Mouse (Mus musculus): ENCODE measurements around the gene Rcan2. TPM values are rescaled to one million over a fixed set of nuclear protein-coding genes. Genes with fewer than 3 reads are reported as not detected.
A peak's percentile ranks its signal among the peaks of the same experiment; 100 is the strongest.

Rcan2 gene
- polyA plus RNA-seq, 2 experiments = 0.57 to 0.59 TPM

DNA sequence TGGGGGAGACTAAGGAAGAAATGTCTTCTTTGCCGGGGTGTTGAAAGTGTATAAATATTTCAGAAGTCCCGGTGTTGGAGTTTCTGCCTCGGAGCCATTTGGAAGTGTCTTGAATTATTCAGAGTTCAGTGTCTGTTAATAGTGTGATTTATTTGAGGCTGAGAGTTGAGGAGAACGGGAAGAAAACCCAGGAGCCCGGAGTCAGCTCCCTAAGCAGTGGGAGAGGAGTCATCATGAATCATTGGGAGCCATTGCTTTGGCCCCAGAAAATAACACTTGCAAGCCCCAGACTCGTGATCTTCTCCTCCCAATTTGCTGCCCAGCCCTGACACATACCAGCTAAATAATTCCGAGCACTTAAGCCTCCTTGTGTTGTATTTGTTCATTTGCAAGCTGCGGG lies 115.0 kb downstream of the Rcan2 start:
- 66% methylated on average over 8 of the region's 8 CpGs for WGBS (ENCODE audit: insufficient replicate concordance)
- no peaks in the 10 kb centered on the region for H3K36me3 ChIP-seq (replicated peaks; ENCODE audit: control insufficient read depth, insufficient read depth, low read depth)
- H3K27ac ChIP-seq = no peak overlapping the region
- ATAC-seq (ENCODE audit: insufficient read depth) (no peak), DNase-seq (ENCODE audit: low read depth in 3 of 3, low spot score in 3 of 3) (no peak)
- no peak overlapping the region for H3K4me3 ChIP-seq (ENCODE audit: insufficient read depth in 1 of 2, low read depth in 2 of 2, low read length in 2 of 2)
- peaks cover 0 to 6% of the 10 kb centered on the region in 2 experiments; a peak in 1 of 4 replicates for H3K4me1 ChIP-seq (replicated peaks; ENCODE audit: control insufficient read depth in 2 of 2, insufficient read depth in 2 of 2, low read length in 1 of 2)
- H3K9ac ChIP-seq (replicated peaks) = no peak overlapping the region
- TF ChIP-seq EP300 (IDR thresholded peaks at IDR 0.05; ENCODE audit: low read depth) = no peak
- TF ChIP-seq CTCF (IDR thresholded peaks at IDR 0.05; ENCODE audit: low read depth) = no peak
- no peaks in the 10 kb centered on the region for H3K27me3 ChIP-seq (ENCODE audit: control insufficient read depth, insufficient read depth, low read length)
- no peak overlapping the region for H3K4me2 ChIP-seq (ENCODE audit: low read depth)
- H3K9me3 ChIP-seq (ENCODE audit: control insufficient read depth, low read length) = no peaks in the 10 kb centered on the region

DNA sequence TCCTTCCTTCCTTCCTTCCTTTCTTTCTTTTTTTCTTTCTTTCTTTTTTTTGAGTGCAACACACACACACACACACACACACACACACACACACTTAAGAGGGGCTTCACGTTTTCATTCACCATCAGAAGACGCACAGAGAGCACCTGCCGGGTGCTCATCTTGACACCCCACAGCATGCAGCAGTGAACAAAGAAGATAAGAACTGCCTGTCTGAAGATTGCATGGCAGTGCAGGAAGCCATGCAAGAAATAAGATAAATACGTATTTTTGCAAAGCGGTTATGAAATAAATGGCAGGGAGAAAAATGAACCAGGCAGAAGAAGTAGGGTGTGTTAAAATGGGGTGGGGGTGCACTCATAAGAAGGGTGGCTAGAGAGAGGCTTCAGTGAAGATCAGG lies 116.0 kb downstream of the Rcan2 start:
- H3K27me3 ChIP-seq (ENCODE audit: control insufficient read depth, insufficient read depth, low read length) = no peaks in the 10 kb centered on the region
- peaks cover 0 to 6% of the 10 kb centered on the region in 2 experiments; a peak in 1 of 4 replicates for H3K4me1 ChIP-seq (replicated peaks; ENCODE audit: control insufficient read depth in 2 of 2, insufficient read depth in 2 of 2, low read length in 1 of 2)
- H3K9me3 ChIP-seq (ENCODE audit: control insufficient read depth, low read length) = no peaks in the 10 kb centered on the region
- H3K27ac ChIP-seq = no peak overlapping the region
- no peak overlapping the region for H3K4me2 ChIP-seq (ENCODE audit: low read depth)
- TF ChIP-seq CTCF (IDR thresholded peaks at IDR 0.05; ENCODE audit: low read depth) = no peak
- TF ChIP-seq EP300 (IDR thresholded peaks at IDR 0.05; ENCODE audit: low read depth) = peak; percentile 41; the same call in 1 of the 2 replicates
- ATAC-seq (ENCODE audit: insufficient read depth) (peak; percentile 43; the same call in 1 of the 2 replicates), DNase-seq (ENCODE audit: low read depth in 3 of 3, low spot score in 3 of 3) (no peak)
- no peak overlapping the region for H3K4me3 ChIP-seq (ENCODE audit: insufficient read depth in 1 of 2, low read depth in 2 of 2, low read length in 2 of 2)
- WGBS (ENCODE audit: insufficient replicate concordance) = 15% methylated on average over 5 of the region's 5 CpGs
- H3K36me3 ChIP-seq (replicated peaks; ENCODE audit: control insufficient read depth, insufficient read depth, low read depth) = no peaks in the 10 kb centered on the region
- no peak overlapping the region for H3K9ac ChIP-seq (replicated peaks)

DNA sequence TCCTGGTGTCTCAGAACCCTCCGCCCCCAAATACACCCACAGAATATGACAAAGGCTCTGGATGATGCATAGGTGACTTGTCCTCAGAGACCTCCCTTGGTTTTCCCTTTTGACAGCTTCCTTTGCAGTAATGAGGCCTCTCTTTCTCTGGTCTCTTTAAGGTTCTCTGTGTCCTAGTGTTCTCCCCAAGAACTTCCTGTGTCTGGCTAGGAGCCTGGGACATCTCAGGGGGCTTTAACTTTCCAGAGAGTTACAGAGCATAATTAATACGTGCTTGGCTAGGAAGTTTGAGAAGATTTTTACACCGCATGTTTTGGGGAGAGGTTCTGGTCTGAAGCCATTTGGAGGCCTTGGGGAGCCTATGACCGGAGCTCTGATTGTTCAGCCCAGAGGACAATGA lies 128.7 kb downstream of the Rcan2 start:
- H3K27me3 ChIP-seq (ENCODE audit: control insufficient read depth, insufficient read depth, low read length) = no peaks in the 10 kb centered on the region
- H3K9ac ChIP-seq (replicated peaks) = no peak overlapping the region
- TF ChIP-seq CTCF (IDR thresholded peaks at IDR 0.05; ENCODE audit: low read depth) = no peak
- TF ChIP-seq EP300 (IDR thresholded peaks at IDR 0.05; ENCODE audit: low read depth) = no peak
- DNase-seq (ENCODE audit: low read depth in 3 of 3, low spot score in 3 of 3) (no peak), ATAC-seq (ENCODE audit: insufficient read depth) (no peak)
- H3K36me3 ChIP-seq (replicated peaks; ENCODE audit: control insufficient read depth, insufficient read depth, low read depth) = no peaks in the 10 kb centered on the region
- H3K9me3 ChIP-seq (ENCODE audit: control insufficient read depth, low read length) = no peaks in the 10 kb centered on the region; the same call in 1 of the 2 replicates
- no peak overlapping the region for H3K4me2 ChIP-seq (ENCODE audit: low read depth)
- no peaks in the 10 kb centered on the region for H3K4me1 ChIP-seq (replicated peaks; ENCODE audit: control insufficient read depth in 2 of 2, insufficient read depth in 2 of 2, low read length in 1 of 2)
- WGBS (ENCODE audit: insufficient replicate concordance) = 68% methylated on average over 4 of the region's 4 CpGs
- no peak overlapping the region for H3K4me3 ChIP-seq (ENCODE audit: insufficient read depth in 1 of 2, low read depth in 2 of 2, low read length in 2 of 2)
- no peak overlapping the region for H3K27ac ChIP-seq

DNA sequence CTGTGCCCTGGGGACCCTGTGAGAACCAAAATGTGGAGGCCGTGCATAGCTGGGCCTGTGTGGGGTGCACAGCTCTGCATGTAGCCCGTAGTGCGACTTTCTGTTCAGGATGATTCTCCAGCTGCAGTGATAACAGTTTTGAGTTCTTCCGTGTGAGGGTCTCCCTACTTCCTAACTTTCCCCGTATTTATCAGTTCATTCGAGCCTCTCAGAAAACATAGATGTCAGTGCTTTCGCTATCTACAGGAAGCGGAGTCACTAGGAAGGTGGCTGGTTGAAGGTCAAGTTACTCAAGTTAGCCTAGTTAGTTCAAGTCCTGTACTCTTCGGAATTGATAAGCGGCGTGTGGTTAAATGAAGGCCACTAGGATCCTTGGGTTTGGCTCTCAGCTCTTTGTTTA lies 130.6 kb downstream of the Rcan2 start:
- H3K9ac ChIP-seq (replicated peaks) = no peak overlapping the region
- H3K4me1 ChIP-seq (replicated peaks; ENCODE audit: control insufficient read depth in 2 of 2, insufficient read depth in 2 of 2, low read length in 1 of 2) = no peaks in the 10 kb centered on the region
- H3K4me3 ChIP-seq (ENCODE audit: insufficient read depth in 1 of 2, low read depth in 2 of 2, low read length in 2 of 2) = no peak overlapping the region
- no peaks in the 10 kb centered on the region for H3K36me3 ChIP-seq (replicated peaks; ENCODE audit: control insufficient read depth, insufficient read depth, low read depth)
- DNase-seq (ENCODE audit: low read depth in 3 of 3, low spot score in 3 of 3) (no peak), ATAC-seq (ENCODE audit: insufficient read depth) (no peak)
- no peaks in the 10 kb centered on the region for H3K27me3 ChIP-seq (ENCODE audit: control insufficient read depth, insufficient read depth, low read length)
- 69% methylated on average over 11 of the region's 11 CpGs for WGBS (ENCODE audit: insufficient replicate concordance)
- H3K27ac ChIP-seq = no peak overlapping the region
- no peak overlapping the region for H3K4me2 ChIP-seq (ENCODE audit: low read depth)
- no peak for TF ChIP-seq EP300 (IDR thresholded peaks at IDR 0.05; ENCODE audit: low read depth)
- TF ChIP-seq CTCF (IDR thresholded peaks at IDR 0.05; ENCODE audit: low read depth) = no peak
- no peaks in the 10 kb centered on the region; the same call in 1 of the 2 replicates for H3K9me3 ChIP-seq (ENCODE audit: control insufficient read depth, low read length)

DNA sequence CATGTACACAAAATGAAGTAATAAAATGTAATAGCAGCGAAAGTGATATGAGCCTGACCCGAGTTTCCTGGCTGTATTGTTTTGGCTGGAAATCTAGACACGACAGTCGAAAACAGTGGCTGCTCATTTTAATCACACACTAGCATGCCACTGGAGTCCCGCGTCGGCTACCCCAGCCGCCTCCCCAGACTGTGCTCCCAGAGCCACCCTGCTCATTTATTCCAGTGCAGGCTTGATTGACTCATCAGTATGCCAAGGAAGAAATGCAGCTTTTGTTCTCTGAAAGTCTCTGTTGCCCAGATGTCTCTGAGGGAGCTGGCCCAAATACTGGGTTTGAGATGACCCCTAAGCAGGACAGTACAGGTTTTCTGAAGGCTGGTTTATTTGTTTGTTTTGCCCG lies 132.9 kb downstream of the Rcan2 start:
- no peak overlapping the region for H3K4me3 ChIP-seq (ENCODE audit: insufficient read depth in 1 of 2, low read depth in 2 of 2, low read length in 2 of 2)

More for the DNA sequence above, 132.9 kb downstream of the Rcan2 start:
- no peaks in the 10 kb centered on the region; the same call in 1 of the 2 replicates for H3K9me3 ChIP-seq (ENCODE audit: control insufficient read depth, low read length)
- H3K27ac ChIP-seq = no peak overlapping the region
- no peaks in the 10 kb centered on the region for H3K4me1 ChIP-seq (replicated peaks; ENCODE audit: control insufficient read depth in 2 of 2, insufficient read depth in 2 of 2, low read length in 1 of 2)
- WGBS (ENCODE audit: insufficient replicate concordance) = 74% methylated on average over 9 of the region's 9 CpGs
- H3K36me3 ChIP-seq (replicated peaks; ENCODE audit: control insufficient read depth, insufficient read depth, low read depth) = no peaks in the 10 kb centered on the region
- no peak for TF ChIP-seq CTCF (IDR thresholded peaks at IDR 0.05; ENCODE audit: low read depth)
- TF ChIP-seq EP300 (IDR thresholded peaks at IDR 0.05; ENCODE audit: low read depth) = no peak
- ATAC-seq (ENCODE audit: insufficient read depth) (no peak), DNase-seq (ENCODE audit: low read depth in 3 of 3, low spot score in 3 of 3) (no peak)
- H3K4me2 ChIP-seq (ENCODE audit: low read depth) = no peak overlapping the region
- no peak overlapping the region for H3K9ac ChIP-seq (replicated peaks)
- no peaks in the 10 kb centered on the region for H3K27me3 ChIP-seq (ENCODE audit: control insufficient read depth, insufficient read depth, low read length)
